Mouse (Mus musculus) lung, embryonic 14.5 days (tissue): ENCODE data around the gene Slc15a5. TPM values are rescaled to one million over a fixed set of nuclear protein-coding genes. Genes with fewer than 3 reads are reported as not detected.

Experiments used
- ATAC-seq: fragments of 200-750 bp; cut with Nextera tagmentation; 2 replicates; pipeline ENCODE4 v1.8.0; 2017; ENCODE audit warnings: mild to moderate bottlenecking, moderate TSS enrichment, moderate library complexity; ENCODE audit not compliant: insufficient read depth
- DNase-seq: peaks from one replicate; pipeline ENCODE4 v3.0.0-alpha.2; 2015
- H3K27ac ChIP-seq: fragments of 300-500 bp; sonication (generic); 2 replicates; pipeline ENCODE4 v1.5.1; 2014; ENCODE audit warnings: low read depth, mild to moderate bottlenecking, moderate library complexity
- H3K27me3 ChIP-seq: fragments of 300-500 bp; sonication (generic); 2 replicates; pipeline ENCODE4 v1.6.1; 2014; ENCODE audit warnings: low read length, control low read depth; ENCODE audit not compliant: insufficient read depth
- H3K36me3 ChIP-seq: fragments of 300-500 bp; sonication (generic); 2 replicates; pipeline ENCODE4 v1.6.1; 2014; ENCODE audit warnings: control low read depth; ENCODE audit not compliant: insufficient read depth
- H3K4me1 ChIP-seq: fragments of 300-500 bp; sonication (generic); 2 replicates; pipeline ENCODE4 v1.6.1; 2014; ENCODE audit warnings: antibody characterized with exemption, control low read depth; ENCODE audit not compliant: insufficient read depth
- H3K4me2 ChIP-seq: fragments of 300-500 bp; sonication (generic); 2 replicates; pipeline ENCODE4 v1.6.1; 2014; ENCODE audit warnings: mild to moderate bottlenecking
- H3K4me3 ChIP-seq: fragments of 300-500 bp; sonication (generic); 2 replicates; pipeline ENCODE4 v1.5.1; 2014; ENCODE audit warnings: low read depth, low read length
- H3K9ac ChIP-seq: fragments of 300-500 bp; sonication (generic); 2 replicates; pipeline ENCODE4 v1.6.1; 2014
- H3K9me3 ChIP-seq: fragments of 300-500 bp; sonication (generic); 2 replicates; pipeline ENCODE4 v1.6.1; 2016; ENCODE audit warnings: low read depth, low read length, control low read depth
- CTCF ChIP-seq: IDR thresholded peaks from 2 replicates; pipeline ENCODE4 v1.5.1; 2016; ENCODE audit warnings: antibody characterized with exemption, low read depth
- WGBS: fragments of 180-500 bp; shearing (Covaris S2); extraction: QIAGEN DNeasy Blood & Tissue Kit; methylation state at CpG from one replicate; pipeline ENCODE4 v1.1.7; 2014; 5-methylcytosine and 5-hydroxymethylcytosine counted together
- polyA plus RNA-seq: library from polyadenylated mRNA; unstranded; fragments of >200 nt; fragmentation: Nextera tagmentation; extraction: Ambion mirVana; gene quantifications from 2 replicates; pipeline ENCODE4 v1.2.1, GENCODE M21; 2014

Slc15a5 gene
- polyA plus RNA-seq, 1 experiment from 2014 or later = not detected

- Histone ChIP-seq H3K4me1 (no peaks in the 10 kb centered on the region), H3K9ac (no peak overlapping the region), H3K36me3 (no peaks in the 10 kb centered on the region), H3K4me3 (no peak overlapping the region), H3K9me3 (no peaks in the 10 kb centered on the region), H3K27me3 (no peaks in the 10 kb centered on the region), H3K27ac (no peak overlapping the region), H3K4me2 (no peak overlapping the region)
- ATAC-seq = no peak
- WGBS = 89% methylated on average over 4 of the region's 4 CpGs
- no peak for DNase-seq
- no peak for TF ChIP-seq CTCF
Observed at GRCm38 (mm10) chr6:137960023-137960778, 119.5 kb downstream of the Slc15a5 start.

- no peaks in the 10 kb centered on the region for H3K9me3 ChIP-seq
- no peak overlapping the region for H3K4me3 ChIP-seq
- no peak for ATAC-seq
- H3K36me3 ChIP-seq = no peaks in the 10 kb centered on the region
- DNase-seq = no peak
- H3K9ac ChIP-seq = no peak overlapping the region
- no peaks in the 10 kb centered on the region for H3K4me1 ChIP-seq
- no peak for TF ChIP-seq CTCF
- no peaks in the 10 kb centered on the region for H3K27me3 ChIP-seq
- WGBS = 72% methylated on average over 6 of the region's 6 CpGs
- H3K4me2 ChIP-seq = no peak overlapping the region
- no peak overlapping the region for H3K27ac ChIP-seq
Observed at GRCm38 (mm10) chr6:137957630-137958029, 122.1 kb downstream of the Slc15a5 start.

- no peak for ATAC-seq
- no peaks in the 10 kb centered on the region for H3K9me3 ChIP-seq
- no peak for DNase-seq
- H3K36me3 ChIP-seq = no peaks in the 10 kb centered on the region
- no peaks in the 10 kb centered on the region for H3K27me3 ChIP-seq
- 46% methylated on average over 17 of the region's 17 CpGs for WGBS
- no peak overlapping the region for H3K4me2 ChIP-seq
- H3K9ac ChIP-seq = no peak overlapping the region
- H3K4me1 ChIP-seq = no peaks in the 10 kb centered on the region
- H3K27ac ChIP-seq = no peak overlapping the region
- no peak overlapping the region for H3K4me3 ChIP-seq
- no peak for TF ChIP-seq CTCF
Observed at GRCm38 (mm10) chr6:137956783-137957429, 122.8 kb downstream of the Slc15a5 start.

GRCm38 (mm10) chr6:137946520-137946919, 133.2 kb downstream of the Slc15a5 start:
- H3K4me2 ChIP-seq = no peak overlapping the region
- H3K4me1 ChIP-seq = no peaks in the 10 kb centered on the region
- WGBS = 53% methylated on average over 10 of the region's 10 CpGs
- H3K27me3 ChIP-seq = no peaks in the 10 kb centered on the region
- H3K36me3 ChIP-seq = no peaks in the 10 kb centered on the region
- no peak for DNase-seq
- TF ChIP-seq CTCF = no peak
- H3K27ac ChIP-seq = no peak overlapping the region
- no peak for ATAC-seq
- H3K9ac ChIP-seq = no peak overlapping the region
- no peaks in the 10 kb centered on the region for H3K9me3 ChIP-seq
- H3K4me3 ChIP-seq = no peak overlapping the region

- Histone ChIP-seq H3K4me2 (no peak overlapping the region), H3K9me3 (no peaks in the 10 kb centered on the region), H3K4me1 (peaks cover 11% of the 10 kb centered on the region), H3K9ac (no peak overlapping the region), H3K4me3 (no peak overlapping the region), H3K36me3 (no peaks in the 10 kb centered on the region), H3K27ac (no peak overlapping the region), H3K27me3 (no peaks in the 10 kb centered on the region)
- ATAC-seq = 0 out of 2 replicates have a peak, but pooled peaks have one; percentile 19
- peak; percentile 19 for DNase-seq
- 39% methylated on average over 12 of the region's 12 CpGs for WGBS
- TF ChIP-seq CTCF = no peak
Observed at GRCm38 (mm10) chr6:137940374-137941218, 139.1 kb downstream of the Slc15a5 start.

- WGBS = 92% methylated on average over 5 of the region's 5 CpGs
- H3K27me3 ChIP-seq = no peaks in the 10 kb centered on the region
- no peak overlapping the region for H3K9ac ChIP-seq
- H3K27ac ChIP-seq = no peak overlapping the region
- ATAC-seq (no peak), DNase-seq (no peak)
- no peaks in the 10 kb centered on the region for H3K36me3 ChIP-seq
- H3K4me2 ChIP-seq = no peak overlapping the region
- TF ChIP-seq CTCF = no peak
- no peaks in the 10 kb centered on the region for H3K9me3 ChIP-seq
- H3K4me1 ChIP-seq = peaks cover 23% of the 10 kb centered on the region
- H3K4me3 ChIP-seq = no peak overlapping the region
Observed at GRCm38 (mm10) chr6:137937541-137937940, 142.2 kb downstream of the Slc15a5 start.
